Mouse (Mus musculus) spleen, adult 2 months (tissue): ENCODE results near the gene Olfr525. TPM values are rescaled to one million over a fixed set of nuclear protein-coding genes. Genes with fewer than 3 reads are reported as not detected.

Experiments used
- DNase-seq, 2 experiments: peaks; one replicate each; pipeline versions ENCODE4 v3.0.0 to v3.0.0-alpha.2; 2012 to 2021; ENCODE audit warnings: low spot score in 2 of 2, low read depth in 1 of 2
- H3K27ac ChIP-seq: fragments of 200-500 bp; 2 replicates; pipeline ENCODE4 v1.5.1; 2012; ENCODE audit warnings: low read length, inconsistent platforms; ENCODE audit not compliant: insufficient read depth
- H3K27me3 ChIP-seq: fragments of 200-500 bp; 2 replicates; pipeline ENCODE4 v1.6.1; 2012; ENCODE audit warnings: mild to moderate bottlenecking, moderate library complexity, low read length, inconsistent platforms; ENCODE audit not compliant: control insufficient read depth, insufficient read depth
- H3K36me3 ChIP-seq: fragments of 200-500 bp; 2 replicates; pipeline ENCODE4 v1.6.1; 2012; ENCODE audit warnings: mild to moderate bottlenecking, low read length, inconsistent platforms; ENCODE audit not compliant: control insufficient read depth, insufficient read depth
- H3K4me1 ChIP-seq: fragments of 200-500 bp; 2 replicates; pipeline ENCODE4 v1.6.1; 2011; ENCODE audit warnings: inconsistent platforms; ENCODE audit not compliant: control insufficient read depth, insufficient read depth, insufficient read length
- H3K4me3 ChIP-seq: fragments of 200-500 bp; 2 replicates; pipeline ENCODE4 v1.5.1; 2011; ENCODE audit warnings: mild to moderate bottlenecking, inconsistent platforms; ENCODE audit not compliant: insufficient read depth, insufficient read length; ENCODE audit errors: extremely low read depth
- CTCF ChIP-seq: fragments of 200-500 bp; IDR thresholded peaks from 2 replicates; pipeline ENCODE4 v1.5.1; 2011; ENCODE audit warnings: mild to moderate bottlenecking, inconsistent platforms; ENCODE audit not compliant: insufficient read depth, insufficient read length, insufficient replicate concordance; ENCODE audit errors: extremely low read depth
- POLR2A ChIP-seq: fragments of 200-500 bp; IDR thresholded peaks from 2 replicates; pipeline ENCODE4 v1.6.1; 2011; ENCODE audit warnings: low read depth, low read length, inconsistent platforms
- WGBS: fragments of 180-500 bp; shearing (Covaris S2); methylation state at CpG from one replicate; pipeline ENCODE4 v1.1.7; 2018; 5-methylcytosine and 5-hydroxymethylcytosine counted together
- polyA plus RNA-seq: library from polyadenylated mRNA; depleted of rRNA; stranded (reverse); fragments of >200 nt; gene quantifications from 2 replicates; pipeline ENCODE4 v1.2.3, GENCODE M21; 2012; rRNA removed

Gene Olfr525
- polyA plus RNA-seq, 1 experiment = not detected

DNA sequence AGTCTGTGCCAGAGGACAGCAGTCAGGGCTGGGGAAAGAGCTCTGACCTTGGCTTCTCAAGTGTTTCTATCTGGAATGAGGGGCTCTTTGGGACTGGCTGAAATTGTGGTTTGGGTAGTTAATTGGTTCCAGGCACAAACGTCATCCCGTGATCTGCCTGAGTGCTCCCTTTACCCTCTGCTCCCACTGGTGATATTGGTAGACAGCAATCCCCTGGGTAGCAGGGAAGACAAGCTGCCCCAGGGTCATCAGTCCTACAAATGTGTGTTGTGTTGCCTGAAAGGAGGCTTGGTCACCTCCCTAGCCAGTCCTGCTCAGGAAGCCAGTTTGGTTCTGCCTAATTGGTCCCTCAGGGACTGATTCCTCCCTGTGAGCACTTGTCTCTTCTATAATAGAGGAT is 13.1 kb downstream of the Olfr525 start, which contains the start of gene Olfr527:
Gene Olfr527 (plus strand): TSS at position 301 of the 400 bp plus-strand sequence.
- no peaks in the 10 kb centered on the region for H3K27me3 ChIP-seq
- DNase-seq = no peak
- H3K27ac ChIP-seq = no peak within 1 kb of the TSS
- H3K4me3 ChIP-seq = no peak within 1 kb of the TSS
- no peaks in the 10 kb centered on the region for H3K4me1 ChIP-seq
- no peaks in the 10 kb centered on the region for H3K36me3 ChIP-seq
- WGBS = 94% methylated on average over 2 of the region's 2 CpGs
- TF ChIP-seq CTCF (no peak), POLR2A (no peak)

DNA sequence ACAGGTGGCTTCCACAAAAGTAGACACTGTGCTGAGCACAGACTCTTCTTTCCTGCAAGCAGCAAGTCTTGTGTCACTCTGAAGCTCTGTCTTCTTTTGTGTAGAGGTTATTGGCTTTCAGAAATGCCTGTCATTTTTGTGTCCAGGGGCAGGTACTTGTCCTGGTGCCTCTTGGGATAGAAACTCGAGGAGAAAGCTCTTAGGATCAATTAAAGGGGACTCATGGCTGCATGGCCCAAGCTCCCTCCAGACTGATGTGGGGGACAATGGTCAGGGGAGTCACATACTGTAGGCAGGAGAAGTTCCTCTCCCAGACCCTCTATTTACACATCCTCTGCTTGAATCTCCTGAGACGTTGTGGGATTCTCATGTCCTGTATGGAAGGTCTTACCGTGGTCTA is 40.9 kb downstream of the Olfr525 start, which contains the start of gene Olfr60:
Gene Olfr60 (minus strand): TSS at position 101 of the 400 bp plus-strand sequence.
- H3K4me3 ChIP-seq = no peak within 1 kb of the TSS
- no peaks in the 10 kb centered on the region for H3K36me3 ChIP-seq
- no peak for DNase-seq
- H3K4me1 ChIP-seq = no peaks in the 10 kb centered on the region
- 70% methylated on average over 3 of the region's 3 CpGs for whole genome bisulfite sequencing
- no peaks in the 10 kb centered on the region for H3K27me3 ChIP-seq
- no peak within 1 kb of the TSS for H3K27ac ChIP-seq
- TF ChIP-seq CTCF (no peak), POLR2A (no peak)

DNA sequence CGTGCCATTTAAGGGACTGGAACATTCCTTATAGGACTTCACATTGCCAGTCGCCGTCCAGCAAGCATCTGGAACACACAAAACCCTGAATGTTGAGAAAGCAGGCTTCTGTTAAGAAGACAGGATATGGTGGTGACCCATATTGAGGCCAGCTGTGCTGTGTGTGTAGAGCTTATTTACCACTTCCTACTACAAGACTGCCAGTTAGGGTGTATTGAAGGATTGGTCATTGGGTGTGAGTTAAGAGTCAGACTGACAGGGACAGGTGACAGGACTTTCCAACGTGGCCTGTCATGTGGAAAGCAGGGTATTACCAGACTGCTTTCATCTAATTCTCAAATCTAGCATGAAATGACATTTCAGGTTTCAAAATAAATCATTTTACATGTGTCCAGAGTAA is 53.6 kb downstream of the Olfr525 start:
- H3K27me3 ChIP-seq = no peaks in the 10 kb centered on the region
- 49% methylated on average over 4 of the region's 4 CpGs for WGBS
- H3K27ac ChIP-seq = no peak overlapping the region
- no peaks in the 10 kb centered on the region for H3K4me1 ChIP-seq
- H3K36me3 ChIP-seq = no peaks in the 10 kb centered on the region
- TF ChIP-seq POLR2A = no peak
- TF ChIP-seq CTCF = no peak
- H3K4me3 ChIP-seq = no peak overlapping the region
- no peak for DNase-seq

DNA sequence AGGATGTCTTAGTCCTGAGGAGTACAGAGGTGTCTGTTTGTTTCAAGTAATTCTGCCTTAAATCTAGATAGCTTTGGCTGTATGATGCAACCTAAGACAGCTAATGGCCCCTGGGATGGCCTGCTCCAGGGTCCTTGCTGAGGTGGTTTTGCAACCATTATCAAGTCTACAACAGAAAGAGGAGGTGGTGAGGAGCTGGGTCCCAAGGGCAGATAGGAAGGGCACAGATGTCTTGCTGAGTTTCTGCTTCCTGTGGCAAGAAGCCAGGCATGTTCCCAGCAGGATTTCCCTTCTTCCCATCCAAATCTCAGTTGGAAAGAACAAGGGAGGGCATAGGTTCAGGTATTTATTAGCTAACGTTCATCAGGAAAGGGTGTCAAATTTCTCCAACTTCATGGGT is 55.6 kb downstream of the Olfr525 start, which contains the start of gene Olfr530:
Gene Olfr530 (minus strand): TSS at position 101 of the 400 bp plus-strand sequence.
- H3K36me3 ChIP-seq = no peaks in the 10 kb centered on the region
- H3K27ac ChIP-seq = no peak within 1 kb of the TSS
- no peak for TF ChIP-seq CTCF
- TF ChIP-seq POLR2A = no peak
- H3K27me3 ChIP-seq = no peaks in the 10 kb centered on the region
- no peak within 1 kb of the TSS for H3K4me3 ChIP-seq
- 58% methylated on average over 1 of the region's 1 CpGs for WGBS
- no peak for DNase-seq
- H3K4me1 ChIP-seq = no peaks in the 10 kb centered on the region

DNA sequence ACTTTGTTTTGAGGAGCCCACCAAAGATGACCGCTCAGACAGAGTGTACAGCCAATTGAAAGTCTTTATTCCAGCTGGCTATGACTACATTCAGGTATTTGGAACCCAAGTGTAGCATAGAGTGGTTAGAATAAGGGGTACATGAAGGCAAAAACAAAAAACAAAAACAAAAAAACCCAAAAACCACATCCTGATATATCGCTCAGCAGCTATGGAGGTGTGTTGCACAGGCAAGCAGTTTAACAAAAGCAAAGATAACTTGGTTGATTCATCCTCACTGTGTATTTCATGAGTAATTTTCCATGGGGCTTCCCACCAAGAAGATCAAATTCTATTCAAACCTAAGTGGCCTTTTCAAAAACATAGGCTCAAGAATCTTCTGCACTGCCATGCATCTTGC is 56.3 kb downstream of the Olfr525 start:
- DNase-seq = no peak
- H3K36me3 ChIP-seq = no peaks in the 10 kb centered on the region
- H3K27ac ChIP-seq = no peak overlapping the region
- no peak for TF ChIP-seq POLR2A
- no peaks in the 10 kb centered on the region for H3K27me3 ChIP-seq
- WGBS = 85% methylated on average over 2 of the region's 2 CpGs
- no peaks in the 10 kb centered on the region for H3K4me1 ChIP-seq
- no peak overlapping the region for H3K4me3 ChIP-seq

Other genes with a start within 250 kb of the Olfr525 start
- gene Caly, start 238.3 kb upstream of the Olfr525 start, polyA plus RNA-seq = not detected in 2 replicates
- gene Prap1, start 227.5 kb upstream of the Olfr525 start, polyA plus RNA-seq = not detected in 2 replicates
- gene Fuom, start 218.4 kb upstream of the Olfr525 start, polyA plus RNA-seq = 9.4 and 10.9 TPM in 2 replicates
- 8.7 and 9.9 TPM in 2 replicates for gene Paox, start 205.1 kb upstream of the Olfr525 start, polyA plus RNA-seq
- 24.5 and 29.5 TPM in 2 replicates for gene Echs1, start 204.4 kb upstream of the Olfr525 start, polyA plus RNA-seq
- 18.8 and 20.5 TPM in 2 replicates for gene Mtg1, start 183.3 kb upstream of the Olfr525 start, polyA plus RNA-seq
- 0.04 and 0.08 TPM in 2 replicates for gene Sprn, start 166.0 kb upstream of the Olfr525 start, polyA plus RNA-seq
- gene Olfr522, start 156.1 kb upstream of the Olfr525 start, polyA plus RNA-seq = not detected in 2 replicates
- 0.12 TPM in 1 of 2 replicates, not detected in the other for gene Olfr523, start 147.6 kb upstream of the Olfr525 start, polyA plus RNA-seq
- gene Olfr524, start 114.9 kb upstream of the Olfr525 start, polyA plus RNA-seq = 0.01 and 0.07 TPM in 2 replicates
- 1.3 and 2.1 TPM in 2 replicates for gene Cd163l1, start 102.6 kb upstream of the Olfr525 start, polyA plus RNA-seq
- gene 5830411N06Rik, start 73.6 kb upstream of the Olfr525 start, polyA plus RNA-seq = 0.99 and 1.9 TPM in 2 replicates
- not detected in 2 replicates for gene Olfr527, start 13.2 kb downstream of the Olfr525 start, polyA plus RNA-seq
- 0.27 and 0.40 TPM in 2 replicates for gene Olfr60, start 40.8 kb downstream of the Olfr525 start, polyA plus RNA-seq
- 0.08 TPM in 1 of 2 replicates, not detected in the other for gene Olfr530, start 55.5 kb downstream of the Olfr525 start, polyA plus RNA-seq
- gene Olfr531, start 82.1 kb downstream of the Olfr525 start, polyA plus RNA-seq = not detected in 2 replicates
- not detected in 2 replicates for gene Olfr532, start 100.8 kb downstream of the Olfr525 start, polyA plus RNA-seq
- gene Olfr533, start 142.5 kb downstream of the Olfr525 start, polyA plus RNA-seq = not detected in 2 replicates
- not detected in 2 replicates for gene Olfr535, start 163.4 kb downstream of the Olfr525 start, polyA plus RNA-seq
- not detected in 2 replicates for gene Olfr536, start 186.5 kb downstream of the Olfr525 start, polyA plus RNA-seq
- not detected in 2 replicates for gene Olfr538, start 247.0 kb downstream of the Olfr525 start, polyA plus RNA-seq